Mouse (Mus musculus) forebrain, embryonic 11.5 days (tissue): Measurements from ENCODE around the gene Parl. TPM values are rescaled to one million over a fixed set of nuclear protein-coding genes. Genes with fewer than 3 reads are reported as not detected.

Experiments used
- ATAC-seq: fragments of 200-750 bp; cut with Nextera tagmentation; replicated peaks from 2 replicates; pipeline ENCODE4 v1.8.0; 2017; ENCODE audit warnings: moderate TSS enrichment; ENCODE audit not compliant: low FRiP score
- DNase-seq: peaks from one replicate; pipeline ENCODE4 v3.0.0-alpha.2; 2017; ENCODE audit warnings: low spot score
- H3K27ac ChIP-seq: fragments of 300-500 bp; sonication (generic); 2 replicates; pipeline ENCODE4 v1.5.1; 2014; ENCODE audit warnings: low read depth, low read length
- H3K27me3 ChIP-seq: fragments of 300-500 bp; sonication (generic); 2 replicates; pipeline ENCODE4 v1.6.1; 2014; ENCODE audit warnings: mild to moderate bottlenecking, low read length, mixed read lengths; ENCODE audit not compliant: control insufficient read depth, insufficient read depth
- H3K36me3 ChIP-seq: fragments of 300-500 bp; sonication (generic); 2 replicates; pipeline ENCODE4 v1.6.1; 2014; ENCODE audit warnings: mild to moderate bottlenecking, low read length, moderate library complexity, mixed read lengths; ENCODE audit not compliant: control insufficient read depth, insufficient read depth
- H3K4me1 ChIP-seq: fragments of 300-500 bp; sonication (generic); replicated peaks from 2 replicates; pipeline ENCODE4 v1.6.1; 2014; ENCODE audit warnings: low read length, mixed read lengths; ENCODE audit not compliant: control insufficient read depth, insufficient read depth
- H3K4me2 ChIP-seq: fragments of 300-500 bp; sonication (generic); 2 replicates; pipeline ENCODE4 v1.6.1; 2014; ENCODE audit warnings: low read depth, mild to moderate bottlenecking, low read length, moderate library complexity, mixed read lengths; ENCODE audit not compliant: severe bottlenecking
- H3K4me3 ChIP-seq: fragments of 300-500 bp; sonication (generic); 2 replicates; pipeline ENCODE4 v1.5.1; 2014; ENCODE audit warnings: low read depth, low read length
- H3K9ac ChIP-seq: fragments of 300-500 bp; sonication (generic); 2 replicates; pipeline ENCODE4 v1.6.1; 2014; ENCODE audit warnings: low read length
- H3K9me3 ChIP-seq: fragments of 300-500 bp; sonication (generic); 2 replicates; pipeline ENCODE4 v1.6.1; 2016; ENCODE audit warnings: low read length, mixed read lengths; ENCODE audit not compliant: control insufficient read depth
- WGBS: fragments of 180-500 bp; shearing (Covaris S2); extraction: QIAGEN DNeasy Blood & Tissue Kit; methylation state at CpG from one replicate; pipeline ENCODE4 v1.1.7; 2014; 5-methylcytosine and 5-hydroxymethylcytosine counted together
- polyA plus RNA-seq: library from polyadenylated mRNA; unstranded; fragments of >200 nt; fragmentation: Nextera tagmentation; extraction: Ambion mirVana; gene quantifications from 2 replicates; pipeline ENCODE4 v1.2.1, GENCODE M21; 2014

Gene Parl
- polyA plus RNA-seq, 1 experiment from 2014 or later: 103 TPM

- Histone ChIP-seq H3K27ac (no peak overlapping the region), H3K4me2 (no peak overlapping the region), H3K4me1 (no peaks in the 10 kb centered on the region), H3K9ac (no peak overlapping the region), H3K36me3 (no peaks in the 10 kb centered on the region), H3K27me3 (no peaks in the 10 kb centered on the region), H3K4me3 (no peak overlapping the region), H3K9me3 (no peaks in the 10 kb centered on the region)
- DNase-seq (no peak), ATAC-seq (no peak)
- WGBS: 87% methylated on average over 6 of the region's 6 CpGs
Measured at GRCm38 (mm10) chr16:20316770-20317169, 14.6 kb upstream of the Parl start.

- DNase-seq (no peak), ATAC-seq (no peak)
- 84% methylated on average over 4 of the region's 4 CpGs for WGBS
- H3K27me3 ChIP-seq: no peaks in the 10 kb centered on the region
- no peaks in the 10 kb centered on the region for H3K9me3 ChIP-seq
- no peak overlapping the region for H3K27ac ChIP-seq
- H3K4me3 ChIP-seq: no peak overlapping the region
- no peaks in the 10 kb centered on the region for H3K4me1 ChIP-seq
- H3K9ac ChIP-seq: no peak overlapping the region
- no peaks in the 10 kb centered on the region for H3K36me3 ChIP-seq
- no peak overlapping the region for H3K4me2 ChIP-seq
Measured at GRCm38 (mm10) chr16:20315266-20315665, 13.1 kb upstream of the Parl start.

GRCm38 (mm10) chr16:20312272-20312671, 10.1 kb upstream of the Parl start:
- H3K9ac ChIP-seq: no peak overlapping the region
- WGBS: 68% methylated on average over 14 of the region's 14 CpGs

GRCm38 (mm10) chr16:20300076-20300475, 2.1 kb downstream of the Parl start:
- Histone ChIP-seq H3K9ac (no peak overlapping the region), H3K9me3 (no peaks in the 10 kb centered on the region), H3K36me3 (no peaks in the 10 kb centered on the region; the same call in 1 of the 2 replicates), H3K4me1 (peaks cover 8% of the 10 kb centered on the region), H3K4me3 (no peak overlapping the region), H3K27ac (no peak overlapping the region), H3K4me2 (no peak overlapping the region), H3K27me3 (no peaks in the 10 kb centered on the region)
- WGBS: 93% methylated on average over 2 of the region's 2 CpGs
- ATAC-seq (no peak), DNase-seq (no peak)

More at GRCm38 (mm10) chr16:20312272-20312671, 10.1 kb upstream of the Parl start:
- Histone ChIP-seq H3K27ac (no peak overlapping the region), H3K4me3 (no peak overlapping the region), H3K27me3 (no peaks in the 10 kb centered on the region), H3K36me3 (no peaks in the 10 kb centered on the region), H3K4me2 (no peak overlapping the region), H3K4me1 (no peaks in the 10 kb centered on the region), H3K9me3 (no peaks in the 10 kb centered on the region)
- DNase-seq: no peak
- no peak for ATAC-seq

- Histone ChIP-seq H3K4me1 (no peaks in the 10 kb centered on the region), H3K4me3 (no peak overlapping the region), H3K27me3 (no peaks in the 10 kb centered on the region), H3K4me2 (no peak overlapping the region), H3K27ac (no peak overlapping the region), H3K36me3 (peaks cover 14% of the 10 kb centered on the region), H3K9me3 (no peaks in the 10 kb centered on the region), H3K9ac (no peak overlapping the region)
- DNase-seq: no peak
- WGBS: 93% methylated on average over 4 of the region's 4 CpGs
- no peak for ATAC-seq
Measured at GRCm38 (mm10) chr16:20280238-20280637, 21.9 kb downstream of the Parl start.

- no peak overlapping the region for H3K27ac ChIP-seq
- ATAC-seq (no peak), DNase-seq (no peak)
- no peak overlapping the region for H3K4me3 ChIP-seq
- H3K9me3 ChIP-seq: no peaks in the 10 kb centered on the region
- H3K27me3 ChIP-seq: no peaks in the 10 kb centered on the region
- H3K9ac ChIP-seq: no peak overlapping the region
- H3K4me2 ChIP-seq: no peak overlapping the region
- H3K4me1 ChIP-seq: no peaks in the 10 kb centered on the region
- peaks cover 14% of the 10 kb centered on the region for H3K36me3 ChIP-seq
- 94% methylated on average over 5 of the region's 5 CpGs for WGBS
Measured at GRCm38 (mm10) chr16:20279395-20279794, 22.8 kb downstream of the Parl start.

GRCm38 (mm10) chr16:20272994-20273393, 29.2 kb downstream of the Parl start:
- Histone ChIP-seq H3K9ac (no peak overlapping the region), H3K4me1 (no peaks in the 10 kb centered on the region), H3K9me3 (no peaks in the 10 kb centered on the region), H3K27me3 (no peaks in the 10 kb centered on the region), H3K4me2 (no peak overlapping the region), H3K27ac (no peak overlapping the region), H3K36me3 (peaks cover 1% of the 10 kb centered on the region; the same call in 1 of the 2 replicates), H3K4me3 (no peak overlapping the region)
- ATAC-seq (no peak), DNase-seq (no peak)
- 30% methylated on average over 3 of the region's 3 CpGs for WGBS

GRCm38 (mm10) chr16:20271339-20271738, 30.8 kb downstream of the Parl start:
- DNase-seq (no peak), ATAC-seq (no peak)
- no peak overlapping the region for H3K4me2 ChIP-seq
- H3K9me3 ChIP-seq: no peaks in the 10 kb centered on the region
- H3K27me3 ChIP-seq: no peaks in the 10 kb centered on the region
- H3K4me1 ChIP-seq: no peaks in the 10 kb centered on the region
- no peak overlapping the region for H3K4me3 ChIP-seq
- H3K27ac ChIP-seq: no peak overlapping the region
- no peak overlapping the region for H3K9ac ChIP-seq
- 76% methylated on average over 4 of the region's 4 CpGs for WGBS
- no peaks in the 10 kb centered on the region for H3K36me3 ChIP-seq

GRCm38 (mm10) chr16:20265089-20265488, 37.1 kb downstream of the Parl start:
- WGBS: 85% methylated on average over 7 of the region's 7 CpGs
- no peaks in the 10 kb centered on the region for H3K4me1 ChIP-seq
- no peaks in the 10 kb centered on the region for H3K9me3 ChIP-seq
- H3K4me3 ChIP-seq: no peak overlapping the region
- DNase-seq (no peak), ATAC-seq (no peak)
- no peaks in the 10 kb centered on the region for H3K36me3 ChIP-seq
- no peak overlapping the region for H3K4me2 ChIP-seq
- H3K9ac ChIP-seq: no peak overlapping the region
- H3K27ac ChIP-seq: no peak overlapping the region
- H3K27me3 ChIP-seq: no peaks in the 10 kb centered on the region
